Mouse (Mus musculus) 3134 (cell line): ENCODE results near the gene Dgki.

Experiments used
- DNase-seq: peaks from one replicate; pipeline ENCODE4 v3.0.0-alpha.2; 2011; ENCODE audit warnings: low spot score; ENCODE audit not compliant: insufficient read length; ENCODE audit errors: extremely low read depth

The Dgki gene

DNA sequence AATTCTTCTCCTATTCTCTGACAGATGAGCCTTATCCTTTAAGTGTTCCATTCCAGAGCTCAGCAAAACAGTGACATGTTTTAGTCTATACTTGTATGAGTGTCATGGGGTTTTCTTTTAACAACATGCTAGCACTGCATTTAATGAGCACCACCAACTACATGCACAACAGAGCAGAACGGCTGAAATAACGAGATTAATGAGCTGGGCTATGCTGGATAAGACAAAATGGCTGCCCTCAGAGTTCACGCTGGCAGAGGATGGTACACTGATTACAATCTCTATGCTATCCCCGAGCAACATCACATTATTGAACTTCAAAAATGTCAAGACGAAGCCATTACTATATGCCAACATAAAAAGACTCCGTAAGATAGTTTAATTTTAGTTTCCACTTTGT lies 264.3 kb downstream of the Dgki start:
- DNase-seq, result no peak

- DNase-seq, result no peak
These were observed 269.0 kb downstream of the Dgki start for GRCm38 (mm10) chr6:37030986-37031385.

GRCm38 (mm10) chr6:37030402-37030801 lies 269.6 kb downstream of the Dgki start:
- no peak for DNase-seq

- no peak for DNase-seq
These were observed 271.1 kb downstream of the Dgki start for GRCm38 (mm10) chr6:37028841-37029240.

GRCm38 (mm10) chr6:37028300-37028699 lies 271.7 kb downstream of the Dgki start:
- no peak for DNase-seq

GRCm38 (mm10) chr6:37026343-37027243 lies 273.4 kb downstream of the Dgki start:
- DNase-seq, result no peak

DNA sequence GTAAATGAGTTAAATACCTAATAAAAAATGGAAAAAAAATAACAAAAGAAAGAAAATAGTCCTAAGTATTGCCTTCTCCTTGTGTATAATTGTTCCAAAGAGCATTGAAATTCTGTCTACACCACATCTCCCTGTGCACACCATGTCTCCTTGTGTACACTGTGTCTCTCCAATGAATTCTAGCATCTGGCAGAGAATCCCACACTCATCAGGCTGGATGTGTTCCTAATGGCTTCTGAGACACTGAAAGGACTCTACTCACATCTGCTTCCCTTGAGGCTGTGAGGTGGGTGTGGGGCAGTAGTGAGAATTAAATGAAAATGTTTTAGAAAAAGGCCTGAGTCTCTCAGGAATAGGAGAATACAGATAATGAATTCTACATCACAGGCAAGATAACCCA lies 283.9 kb downstream of the Dgki start:
- DNase-seq, result no peak

DNA sequence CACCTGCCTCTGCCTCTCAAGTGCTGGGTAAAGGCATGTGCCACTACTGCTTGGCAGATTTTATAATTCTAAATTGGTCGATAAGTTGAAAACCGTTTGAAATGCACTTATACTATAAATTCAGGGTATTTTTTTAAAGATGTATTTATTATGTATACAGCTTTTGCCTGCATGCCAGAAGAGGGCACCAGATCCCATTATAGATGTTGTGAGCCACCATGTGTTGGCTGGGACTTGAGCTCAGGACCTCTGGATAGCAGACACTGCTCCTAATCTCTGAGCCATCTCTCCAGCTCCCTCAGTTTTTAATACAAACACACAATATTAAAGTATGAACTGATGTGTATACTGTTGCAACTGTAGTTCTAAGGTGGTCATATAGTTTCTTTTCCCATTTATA lies 288.4 kb downstream of the Dgki start:
- DNase-seq, result no peak

DNA sequence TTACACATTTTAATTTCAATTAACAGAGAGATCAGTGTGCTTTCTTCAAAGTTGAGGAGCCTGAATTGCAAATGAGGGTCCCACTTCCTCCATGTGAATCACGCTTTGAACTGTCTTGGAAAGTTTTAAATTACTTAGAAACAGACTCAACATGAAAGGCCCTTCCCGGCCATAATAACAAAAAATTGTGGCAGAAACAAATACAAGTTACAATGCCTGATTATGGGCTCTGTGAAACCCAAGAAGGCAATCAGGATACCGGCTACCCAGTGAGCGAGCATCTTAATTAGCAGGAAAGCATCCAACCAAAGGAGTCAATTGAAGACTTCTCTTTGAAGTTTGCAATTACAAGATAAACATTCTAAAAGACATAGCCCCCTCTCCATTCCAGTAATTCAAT lies 292.4 kb downstream of the Dgki start:
- no peak for DNase-seq

GRCm38 (mm10) chr6:37004914-37005313 lies 295.1 kb downstream of the Dgki start:
- DNase-seq, result no peak

DNA sequence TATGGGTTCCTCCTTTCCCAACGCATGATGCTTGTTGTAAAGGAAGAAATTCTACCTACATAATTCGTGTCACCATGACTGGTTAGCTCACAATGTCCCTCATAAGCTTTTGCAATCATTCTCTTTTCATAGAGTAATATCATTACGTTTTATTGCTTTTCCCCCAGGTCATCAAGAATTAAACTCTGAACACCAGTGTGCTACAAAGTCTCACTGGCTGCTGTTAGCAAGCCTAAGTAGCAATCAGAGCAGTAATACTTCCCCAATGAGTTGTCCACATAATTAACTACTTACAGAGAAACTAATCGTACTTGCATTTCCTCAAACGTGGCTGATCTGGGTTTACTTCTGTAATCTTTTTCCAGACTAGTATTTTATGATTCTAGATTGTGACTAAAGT lies 296.7 kb downstream of the Dgki start:
- no peak for DNase-seq

GRCm38 (mm10) chr6:36998942-36999341 lies 301.0 kb downstream of the Dgki start:
- DNase-seq, result no peak

DNA sequence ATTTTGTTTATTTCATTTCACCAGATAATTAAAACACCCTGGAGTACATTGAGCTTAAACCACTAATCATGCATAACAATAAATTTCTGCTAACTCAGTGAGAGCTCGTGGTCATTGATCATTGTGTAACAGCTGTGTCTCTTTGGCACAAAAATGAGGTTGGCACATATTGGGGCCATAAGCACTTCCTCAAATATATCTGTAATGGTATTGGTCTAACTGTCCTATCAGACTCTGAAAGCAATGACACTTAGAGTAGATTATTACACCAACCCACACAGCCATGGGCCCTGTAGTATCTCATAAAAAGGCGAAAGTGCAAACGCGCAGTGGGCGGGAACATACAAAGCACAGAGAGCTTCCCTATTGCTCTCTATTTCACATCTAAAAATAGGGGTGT lies 305.7 kb downstream of the Dgki start:
- DNase-seq, result no peak

GRCm38 (mm10) chr6:36990186-36990585 lies 309.8 kb downstream of the Dgki start:
- no peak for DNase-seq

GRCm38 (mm10) chr6:36988800-36989199 lies 311.2 kb downstream of the Dgki start:
- DNase-seq, result no peak

GRCm38 (mm10) chr6:36981646-36982045 lies 318.3 kb downstream of the Dgki start:
- DNase-seq, result no peak

DNA sequence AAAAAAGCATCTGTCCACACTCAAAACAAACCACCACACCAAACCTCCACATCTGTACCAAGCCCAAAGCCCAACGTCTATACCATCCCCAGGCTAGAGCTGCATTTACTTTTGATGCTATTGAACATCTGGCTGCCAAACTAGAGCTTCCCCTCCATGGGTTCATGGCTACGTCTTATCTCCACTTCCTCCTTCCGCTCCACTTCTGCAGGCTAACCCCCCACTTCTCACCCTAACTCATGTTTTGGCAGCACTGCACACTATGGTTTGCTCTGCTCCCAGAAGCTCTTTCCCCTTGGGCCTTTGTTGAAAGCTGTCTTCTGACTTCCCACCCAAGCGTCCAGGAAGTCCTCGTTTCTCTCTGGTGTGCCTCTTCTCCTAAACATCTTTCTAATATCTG lies 319.5 kb downstream of the Dgki start:
- no peak for DNase-seq

DNA sequence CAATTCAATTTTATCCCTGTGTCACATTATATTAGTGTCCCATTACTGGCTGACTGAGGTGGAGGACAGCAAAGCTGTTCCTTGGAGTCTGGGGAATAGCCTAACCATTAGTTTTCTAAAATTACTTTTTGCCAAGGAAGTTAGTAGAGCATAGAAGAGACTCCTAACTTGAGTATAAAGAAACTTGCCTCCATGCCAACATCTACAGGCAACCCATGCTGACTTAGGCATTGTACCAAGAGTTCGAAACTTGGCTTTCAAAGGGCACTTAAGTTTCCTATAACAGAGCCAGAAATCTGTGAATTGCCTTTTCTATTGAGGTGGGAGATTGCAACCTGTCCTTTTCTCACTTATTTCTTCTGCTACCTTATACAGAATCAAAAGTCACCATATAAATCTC lies 321.8 kb downstream of the Dgki start:
- no peak for DNase-seq

GRCm38 (mm10) chr6:36973096-36973495 lies 326.9 kb downstream of the Dgki start:
- DNase-seq, result no peak

- no peak for DNase-seq
These were observed 327.5 kb downstream of the Dgki start for GRCm38 (mm10) chr6:36972494-36972893.

DNA sequence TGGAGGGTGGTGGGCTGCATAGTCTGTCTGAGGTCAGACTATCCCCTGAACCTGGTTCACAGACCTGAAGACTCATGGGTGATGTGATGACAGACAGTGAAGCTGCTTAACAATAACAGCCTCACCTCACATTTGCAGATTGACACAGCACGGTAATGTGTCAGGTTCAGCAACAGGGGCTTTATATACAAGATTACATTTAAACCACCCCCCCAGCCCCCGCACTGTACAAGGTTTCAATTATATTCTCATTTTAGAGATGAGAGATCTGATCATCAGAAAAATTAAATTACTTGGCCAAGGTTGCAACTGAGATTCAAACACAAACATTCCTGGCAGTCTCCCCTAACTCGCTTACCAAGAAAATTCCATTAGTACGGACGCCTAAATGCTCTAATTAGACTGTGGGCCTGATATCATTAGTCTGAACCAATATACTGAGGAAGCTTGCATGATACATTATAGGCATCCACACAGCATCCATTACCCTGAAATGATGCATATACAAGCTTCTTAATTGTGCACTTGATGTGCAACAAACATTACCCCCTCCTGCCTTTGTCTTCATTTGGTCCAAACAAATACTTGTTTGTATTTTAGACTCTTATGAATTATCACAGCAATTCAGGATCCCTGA lies 330.6 kb downstream of the Dgki start:
- no peak for DNase-seq

DNA sequence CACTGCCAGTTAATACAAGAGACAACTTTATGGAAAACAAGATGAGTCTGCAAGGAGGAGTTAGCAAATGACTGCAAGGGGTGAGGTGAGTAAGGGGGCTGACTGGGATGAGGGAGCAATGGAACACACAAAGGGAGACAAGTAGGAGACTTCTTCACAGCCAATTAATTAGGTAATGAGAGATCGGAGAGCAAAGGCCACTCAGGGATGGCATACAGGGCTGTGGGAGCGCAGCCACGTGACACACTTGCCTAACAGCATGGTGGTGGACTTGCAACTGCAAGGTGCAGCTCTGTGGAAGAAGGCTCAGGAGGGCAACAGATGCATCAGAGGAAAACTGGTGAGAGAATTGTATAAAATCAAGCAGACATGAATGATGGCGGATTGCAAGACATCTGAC lies 339.3 kb downstream of the Dgki start:
- no peak for DNase-seq
